Mouse (Mus musculus) CH12.LX (cell line): ENCODE measurements around the gene Rnf113a1.

Experiments
- CTCF ChIP-seq, 2 experiments: IDR thresholded peaks in 1 of 2; conservative IDR thresholded peaks in 1 of 2; 2 replicates each; pipeline ENCODE4 v1.5.1; 2011 to 2012; ENCODE audit warnings: low read depth in 2 of 2, low read length in 2 of 2, improper control_type of control experiment in 1 of 2, inconsistent platforms in 1 of 2, mild to moderate bottlenecking in 1 of 2, moderate library complexity in 1 of 2
- E2F4 ChIP-seq: IDR thresholded peaks from 2 replicates; pipeline ENCODE4 v1.6.1; 2011; ENCODE audit warnings: low read depth, low read length, improper control_type of control experiment; ENCODE audit not compliant: insufficient replicate concordance
- EP300 ChIP-seq: IDR thresholded peaks from 2 replicates; pipeline ENCODE4 v1.6.1; 2011; ENCODE audit warnings: low read length, improper control_type of control experiment
- MAX ChIP-seq: IDR thresholded peaks from 2 replicates; pipeline ENCODE4 v1.6.1; 2011; ENCODE audit warnings: low read length, improper control_type of control experiment
- MXI1 ChIP-seq: IDR thresholded peaks from 2 replicates; pipeline ENCODE4 v1.6.1; 2011; ENCODE audit warnings: mild to moderate bottlenecking, low read depth, low read length, improper control_type of control experiment
- MYC ChIP-seq: IDR thresholded peaks from 2 replicates; pipeline ENCODE4 v1.6.1; 2011; ENCODE audit warnings: low read depth, mild to moderate bottlenecking, improper control_type of control experiment, low read length
- NRF1 ChIP-seq: IDR thresholded peaks from 2 replicates; pipeline ENCODE4 v1.6.1; 2014; ENCODE audit warnings: low read depth, mild to moderate bottlenecking, inconsistent platforms, low read length, improper control_type of control experiment, moderate library complexity
- POLR2A ChIP-seq: IDR thresholded peaks from 2 replicates; pipeline ENCODE4 v1.6.1; 2011; ENCODE audit warnings: low read depth, mild to moderate bottlenecking, improper control_type of control experiment, low read length
- SIN3A ChIP-seq: IDR thresholded peaks from 2 replicates; pipeline ENCODE4 v1.6.1; 2012; ENCODE audit warnings: low read length, improper control_type of control experiment, inconsistent platforms
- SMC3 ChIP-seq: IDR thresholded peaks from 2 replicates; pipeline ENCODE4 v1.6.1; 2011; ENCODE audit warnings: low read depth, low read length, improper control_type of control experiment
- TBP ChIP-seq: conservative IDR thresholded peaks from 2 replicates; pipeline ENCODE4 v1.6.1; 2011; ENCODE audit warnings: low read depth, low read length, improper control_type of control experiment
- ZC3H11A ChIP-seq: IDR thresholded peaks from 2 replicates; pipeline ENCODE4 v1.6.1; 2012; ENCODE audit warnings: low read depth, mild to moderate bottlenecking, inconsistent platforms, low read length, improper control_type of control experiment

DNA sequence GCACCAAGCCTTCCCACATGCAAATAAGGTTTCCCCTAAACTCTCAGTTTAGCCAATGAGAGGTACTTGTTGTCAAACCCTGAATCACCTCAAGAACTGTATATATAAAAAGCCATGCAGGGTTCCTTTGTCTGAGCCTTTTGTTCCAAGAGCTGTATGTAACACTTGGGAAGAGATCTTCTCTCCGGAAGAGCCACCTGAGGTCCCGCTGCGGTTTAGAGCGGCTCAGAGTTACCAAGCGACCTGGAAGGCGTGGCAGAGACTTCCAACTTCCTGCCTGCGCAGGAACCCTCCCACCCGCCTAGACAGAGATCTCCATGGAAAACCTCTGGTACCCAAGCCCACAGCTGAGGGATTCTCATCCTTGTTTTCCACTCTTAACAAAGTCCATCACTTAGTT, 7.6 kb downstream of the Rnf113a1 start:
- TF ChIP-seq MAX: no peak
- TF ChIP-seq CTCF (conservative IDR thresholded peaks at IDR 0.05 in 1 of 2, IDR thresholded peaks at IDR 0.05 in 1 of 2; ENCODE audit: low read depth in 2 of 2, low read length in 2 of 2): no peak
- TF ChIP-seq ZC3H11A: no peak
- TF ChIP-seq SIN3A: no peak
- no peak for TF ChIP-seq POLR2A
- no peak for TF ChIP-seq EP300
- TF ChIP-seq SMC3: no peak
- no peak for TF ChIP-seq MXI1
- no peak for TF ChIP-seq E2F4
- no peak for TF ChIP-seq NRF1
- no peak for TF ChIP-seq TBP
- no peak for TF ChIP-seq MYC
